Mouse (Mus musculus): Measurements from ENCODE around the gene H3f3b.

- TF ChIP-seq CTCF (IDR thresholded peaks at IDR 0.05), result peak; percentile 49
- no peak for TF ChIP-seq EP300 (IDR thresholded peaks at IDR 0.05)
These were observed 7.2 kb downstream of the H3f3b start for GRCm38 (mm10) chr11:116020519-116020922.

All from lung, postnatal 0 days (tissue).